Mouse (Mus musculus): ENCODE data around the gene Rbsn.

Rbsn gene

DNA sequence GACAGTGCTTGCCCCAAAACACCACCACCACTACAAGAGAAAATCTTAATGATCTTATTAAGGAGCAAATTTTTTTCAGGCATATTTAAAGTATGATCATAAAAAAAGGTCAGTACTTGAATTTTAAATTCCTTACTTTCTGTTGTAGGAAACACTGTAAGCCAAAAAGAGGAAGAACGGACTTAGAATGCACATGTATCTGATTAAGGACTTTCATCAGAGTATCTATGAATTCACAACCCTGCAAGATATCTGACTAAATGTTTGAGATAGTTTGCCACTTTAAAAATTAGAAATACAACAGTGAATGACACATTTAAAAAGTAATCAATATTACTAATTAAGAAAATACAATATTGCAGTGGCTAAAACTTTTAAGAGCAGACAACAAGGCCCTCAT is 38.3 kb downstream of the Rbsn start:
- peak; percentile 8 for DNase-seq (ENCODE audit: extremely low read depth, low read depth)

DNA sequence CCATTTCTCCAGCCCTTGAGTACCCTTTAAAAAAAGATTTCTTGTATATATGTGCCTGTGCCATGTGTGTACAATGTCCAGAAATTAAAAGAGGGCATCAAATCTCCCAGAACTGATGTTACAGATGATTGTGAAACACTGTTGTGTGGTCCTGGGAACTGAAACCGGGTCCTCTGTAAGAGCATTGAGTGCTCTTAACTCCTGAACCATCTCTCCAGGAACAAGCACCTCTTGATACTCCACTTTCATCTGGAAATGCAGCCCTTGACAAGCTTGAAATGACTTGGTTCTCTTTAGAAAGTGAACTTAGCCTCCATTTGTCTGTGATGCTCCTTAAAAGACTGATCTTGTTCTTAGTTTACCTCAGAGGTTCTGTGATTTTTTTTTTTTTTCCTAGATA is 52.0 kb downstream of the Rbsn start:
- no peak for DNase-seq (ENCODE audit: extremely low read depth, low read depth)

DNA sequence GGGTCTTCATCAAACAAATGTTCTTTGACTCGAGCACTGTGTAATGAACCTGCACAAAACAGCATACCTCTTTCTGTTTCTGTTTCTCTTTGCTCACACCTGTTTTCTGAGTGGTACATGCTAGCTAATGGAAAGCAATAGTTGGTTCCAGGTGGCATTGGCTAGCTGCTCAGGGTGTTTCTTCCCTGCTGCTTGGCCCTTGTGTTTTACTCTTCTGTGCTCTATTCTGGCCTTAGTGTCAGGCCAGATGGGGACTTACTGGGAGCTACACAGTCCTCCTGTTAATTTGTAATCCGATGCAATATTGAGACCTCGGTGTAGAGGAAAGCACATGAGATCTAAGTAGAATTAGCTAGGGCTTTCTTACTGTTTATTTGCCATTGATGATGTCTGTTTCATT is 55.9 kb downstream of the Rbsn start:
- no peak for DNase-seq (ENCODE audit: extremely low read depth, low read depth)

DNA sequence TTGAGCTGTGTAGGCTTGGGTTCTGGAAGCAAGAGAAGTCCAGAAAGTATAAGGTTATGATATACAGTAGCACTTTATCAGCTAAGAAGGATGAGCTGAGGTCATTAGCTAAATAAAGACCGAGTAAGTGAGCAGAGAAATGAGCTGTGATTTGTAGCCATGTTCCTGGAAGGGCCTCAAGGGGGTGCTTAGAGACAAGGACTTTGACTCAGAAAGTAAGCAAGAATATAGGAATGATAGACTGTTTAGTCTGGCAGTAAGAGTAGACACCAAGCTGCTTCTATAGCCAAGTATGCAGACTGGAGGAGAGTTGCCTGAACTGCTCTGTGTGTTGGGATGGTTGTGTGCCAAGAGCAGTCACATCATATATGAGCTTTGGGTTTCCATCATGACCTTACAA is 61.0 kb downstream of the Rbsn start:
- DNase-seq (ENCODE audit: extremely low read depth, low read depth): no peak

DNA sequence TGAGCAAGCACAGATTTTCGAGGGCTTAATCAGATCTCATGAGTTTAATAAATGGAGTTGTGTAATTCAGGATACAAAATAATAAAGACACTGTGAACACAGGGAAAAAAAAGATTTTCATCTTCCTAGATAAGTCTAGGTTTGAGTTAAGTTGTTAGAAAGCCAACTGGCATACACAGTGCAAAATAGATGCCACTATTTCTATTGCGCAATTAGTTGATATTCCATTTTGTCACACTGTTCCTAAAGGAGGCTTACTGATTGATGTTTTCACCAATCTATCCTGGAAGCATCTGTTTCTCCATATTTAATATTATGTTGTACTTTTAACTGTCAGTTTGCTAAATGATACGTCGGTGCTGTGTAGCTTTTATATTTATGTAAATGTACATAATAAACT is 68.8 kb downstream of the Rbsn start:
- no peak for DNase-seq (ENCODE audit: extremely low read depth, low read depth)
